Mouse (Mus musculus): ENCODE measurements around the gene Galk2. TPM values are rescaled to one million over a fixed set of nuclear protein-coding genes. Genes with fewer than 3 reads are reported as not detected.

Galk2 gene
- total RNA-seq (2014; rRNA removed): 28.5 and 39.4 TPM in 2 replicates
- polyA plus RNA-seq (2015; fragmentation: Nextera tagmentation; extraction: Ambion mirVana): 23.7 and 27.8 TPM in 2 replicates

GRCm38 (mm10) chr2:125858521-125859280 is at the start of gene Galk2, which contains the start of gene Cops2:
Galk2 (plus strand) TSS chr2:125859109.
Cops2 (minus strand) TSS chr2:125859139.
- TF ChIP-seq CTCF (IDR thresholded peaks at IDR 0.05; ENCODE audit: low read depth): no peak
- ATAC-seq (peak; percentile 100), DNase-seq (peak; percentile 97)
- WGBS: 1% methylated on average over 54 of the region's 54 CpGs
- Histone ChIP-seq H3K4me1 (ENCODE audit: insufficient read depth) (0 out of 2 replicates have a peak, but pooled peaks cover 3% of the 10 kb centered on the region), H3K4me2 (ENCODE audit: low read depth) (peak within 1 kb of the TSS; percentile 74), H3K36me3 (ENCODE audit: insufficient read depth) (no peaks in the 10 kb centered on the region), H3K27ac (ENCODE audit: low read depth, low read length) (peak within 1 kb of the TSS; percentile 91), H3K9me3 (ENCODE audit: low read length) (no peaks in the 10 kb centered on the region), H3K27me3 (ENCODE audit: insufficient read depth, low read length) (no peaks in the 10 kb centered on the region), H3K4me3 (ENCODE audit: low read depth, low read length) (peak within 1 kb of the TSS; percentile 97), H3K9ac (peak within 1 kb of the TSS; percentile 100)

DNA sequence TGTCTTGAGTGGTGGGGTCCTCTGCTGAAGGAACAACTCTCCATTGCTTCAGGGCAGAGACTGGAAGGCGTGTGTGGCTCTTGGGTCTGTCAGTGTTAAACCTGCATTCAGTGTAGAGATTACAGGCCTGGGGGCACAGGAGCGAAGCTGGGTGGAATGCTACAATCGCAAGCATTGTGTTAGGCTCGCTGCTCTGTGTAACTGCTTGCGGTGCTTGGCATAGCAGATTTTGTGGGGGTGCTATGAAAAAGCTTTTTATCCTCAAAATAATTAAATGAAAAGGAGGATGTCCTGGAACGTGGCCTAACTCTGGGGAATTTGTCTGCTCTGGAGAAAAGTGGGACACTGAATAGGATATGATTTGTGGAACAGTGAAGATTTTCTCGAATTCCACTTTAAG is 49.4 kb upstream of the Galk2 start:
- no peaks in the 10 kb centered on the region for H3K9me3 ChIP-seq (ENCODE audit: low read length)
- H3K9ac ChIP-seq: no peak overlapping the region
- no peak for TF ChIP-seq CTCF (IDR thresholded peaks at IDR 0.05; ENCODE audit: low read depth)
- no peak overlapping the region for H3K27ac ChIP-seq (ENCODE audit: low read depth, low read length)
- no peaks in the 10 kb centered on the region for H3K4me1 ChIP-seq (ENCODE audit: insufficient read depth)
- no peak overlapping the region for H3K4me3 ChIP-seq (ENCODE audit: low read depth, low read length)
- H3K4me2 ChIP-seq (ENCODE audit: low read depth): no peak overlapping the region
- no peaks in the 10 kb centered on the region for H3K36me3 ChIP-seq (ENCODE audit: insufficient read depth)
- WGBS: 42% methylated on average over 7 of the region's 7 CpGs
- no peaks in the 10 kb centered on the region for H3K27me3 ChIP-seq (ENCODE audit: insufficient read depth, low read length)
- ATAC-seq: no peak
- DNase-seq: no peak

DNA sequence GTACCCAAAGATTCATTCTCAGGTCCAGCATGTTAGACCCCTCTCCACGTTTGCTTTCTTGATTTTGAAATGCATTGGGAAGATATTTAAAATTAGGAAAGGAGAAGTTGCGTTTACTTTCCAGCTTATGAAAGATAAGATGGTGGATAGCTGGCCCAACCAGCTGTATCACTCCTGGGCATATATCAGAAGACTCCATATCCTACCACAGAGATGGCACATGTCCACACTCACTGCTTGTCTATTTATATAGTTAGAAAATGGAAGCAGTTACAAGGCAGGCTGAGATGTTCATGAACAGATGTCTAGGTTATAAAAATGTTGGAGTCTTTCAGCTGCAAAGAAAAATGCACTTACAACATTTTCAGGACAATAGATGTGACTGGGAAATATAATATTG is 47.6 kb upstream of the Galk2 start:
- no peak overlapping the region for H3K4me2 ChIP-seq (ENCODE audit: low read depth)
- H3K36me3 ChIP-seq (ENCODE audit: insufficient read depth): no peaks in the 10 kb centered on the region
- no peak overlapping the region for H3K27ac ChIP-seq (ENCODE audit: low read depth, low read length)
- H3K27me3 ChIP-seq (ENCODE audit: insufficient read depth, low read length): no peaks in the 10 kb centered on the region
- WGBS: 89% methylated on average over 2 of the region's 2 CpGs
- no peak overlapping the region for H3K9ac ChIP-seq
- ATAC-seq (no peak), DNase-seq (no peak)
- H3K4me3 ChIP-seq (ENCODE audit: low read depth, low read length): no peak overlapping the region
- H3K9me3 ChIP-seq (ENCODE audit: low read length): no peaks in the 10 kb centered on the region
- no peaks in the 10 kb centered on the region for H3K4me1 ChIP-seq (ENCODE audit: insufficient read depth)
- TF ChIP-seq CTCF (IDR thresholded peaks at IDR 0.05; ENCODE audit: low read depth): no peak

DNA sequence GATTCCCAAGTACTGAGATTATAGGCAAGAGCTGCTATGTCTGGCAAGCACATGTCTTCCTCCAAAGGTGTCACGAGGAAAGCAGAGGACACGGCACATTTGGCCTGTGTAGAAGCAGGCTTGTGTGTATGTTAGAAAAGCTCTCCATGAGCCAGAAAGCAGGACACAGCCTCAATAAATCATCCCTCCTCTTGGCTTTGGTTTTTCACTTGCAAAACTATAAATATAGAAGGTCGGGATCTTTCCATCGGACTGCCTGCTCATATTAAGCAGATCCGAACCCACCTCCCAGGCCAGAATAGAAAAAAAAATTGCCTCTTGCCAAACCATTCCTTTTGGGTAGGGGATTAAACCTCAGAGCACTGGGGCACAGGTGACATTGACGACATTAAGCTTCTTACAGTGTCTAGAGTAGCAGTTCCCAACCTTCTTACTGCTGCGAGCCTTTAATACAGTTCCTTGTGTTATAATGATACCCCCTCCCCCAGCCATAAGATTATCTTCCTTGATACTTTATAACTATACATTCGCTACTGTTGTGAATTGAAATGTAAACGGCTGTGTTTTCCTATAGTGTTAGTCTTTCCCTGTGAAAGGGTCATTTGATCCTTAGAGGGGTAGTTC is 44.8 kb upstream of the Galk2 start:
- 77% methylated on average over 9 of the region's 9 CpGs for WGBS
- no peak overlapping the region for H3K27ac ChIP-seq (ENCODE audit: low read depth, low read length)
- no peak overlapping the region for H3K4me2 ChIP-seq (ENCODE audit: low read depth)
- no peaks in the 10 kb centered on the region for H3K36me3 ChIP-seq (ENCODE audit: insufficient read depth)
- H3K9me3 ChIP-seq (ENCODE audit: low read length): no peaks in the 10 kb centered on the region
- no peaks in the 10 kb centered on the region for H3K27me3 ChIP-seq (ENCODE audit: insufficient read depth, low read length)
- H3K4me1 ChIP-seq (ENCODE audit: insufficient read depth): no peaks in the 10 kb centered on the region
- no peak for ATAC-seq
- TF ChIP-seq CTCF (IDR thresholded peaks at IDR 0.05; ENCODE audit: low read depth): no peak
- no peak for DNase-seq
- no peak overlapping the region for H3K9ac ChIP-seq
- H3K4me3 ChIP-seq (ENCODE audit: low read depth, low read length): no peak overlapping the region

DNA sequence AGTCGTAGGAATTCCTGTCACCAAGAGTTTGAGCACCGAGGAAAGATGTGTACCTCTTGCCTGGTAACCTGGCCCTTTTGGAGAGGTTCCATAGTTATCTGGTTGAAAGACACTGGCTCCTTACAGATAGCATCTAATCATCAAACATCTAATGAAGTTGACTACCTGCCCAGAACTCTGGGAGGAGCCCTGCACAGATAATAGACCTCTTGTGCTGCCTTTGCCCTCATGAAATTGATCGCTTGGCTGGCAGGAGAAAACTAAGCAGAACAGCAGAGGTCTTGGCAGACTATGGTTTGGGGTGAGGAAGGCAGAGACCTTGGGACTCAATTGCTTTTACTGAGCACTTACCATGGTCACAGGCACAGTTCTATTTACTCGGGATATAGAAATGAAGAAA is 38.5 kb upstream of the Galk2 start:
- Histone ChIP-seq H3K4me3 (ENCODE audit: low read depth, low read length) (no peak overlapping the region), H3K27ac (ENCODE audit: low read depth, low read length) (no peak overlapping the region), H3K27me3 (ENCODE audit: insufficient read depth, low read length) (no peaks in the 10 kb centered on the region), H3K9ac (no peak overlapping the region), H3K4me2 (ENCODE audit: low read depth) (no peak overlapping the region), H3K4me1 (ENCODE audit: insufficient read depth) (no peaks in the 10 kb centered on the region), H3K36me3 (ENCODE audit: insufficient read depth) (no peaks in the 10 kb centered on the region), H3K9me3 (ENCODE audit: low read length) (no peaks in the 10 kb centered on the region)
- DNase-seq (no peak), ATAC-seq (no peak)
- no peak for TF ChIP-seq CTCF (IDR thresholded peaks at IDR 0.05; ENCODE audit: low read depth)
- WGBS: 86% methylated on average over 4 of the region's 4 CpGs

- H3K9me3 ChIP-seq (ENCODE audit: low read length): no peaks in the 10 kb centered on the region
- peaks cover 6% of the 10 kb centered on the region; the same call in 1 of the 2 replicates for H3K36me3 ChIP-seq (ENCODE audit: insufficient read depth)
- no peaks in the 10 kb centered on the region for H3K27me3 ChIP-seq (ENCODE audit: insufficient read depth, low read length)
- DNase-seq: no peak
- H3K4me3 ChIP-seq (ENCODE audit: low read depth, low read length): no peak overlapping the region
- no peak for ATAC-seq
- H3K27ac ChIP-seq (ENCODE audit: low read depth, low read length): no peak overlapping the region
- no peaks in the 10 kb centered on the region for H3K4me1 ChIP-seq (ENCODE audit: insufficient read depth)
- no peak overlapping the region for H3K9ac ChIP-seq
- no peak overlapping the region for H3K4me2 ChIP-seq (ENCODE audit: low read depth)
- 26% methylated on average over 4 of the region's 4 CpGs for WGBS
- TF ChIP-seq CTCF (IDR thresholded peaks at IDR 0.05; ENCODE audit: low read depth): no peak
Observed at GRCm38 (mm10) chr2:125826201-125826600, 32.7 kb upstream of the Galk2 start.

DNA sequence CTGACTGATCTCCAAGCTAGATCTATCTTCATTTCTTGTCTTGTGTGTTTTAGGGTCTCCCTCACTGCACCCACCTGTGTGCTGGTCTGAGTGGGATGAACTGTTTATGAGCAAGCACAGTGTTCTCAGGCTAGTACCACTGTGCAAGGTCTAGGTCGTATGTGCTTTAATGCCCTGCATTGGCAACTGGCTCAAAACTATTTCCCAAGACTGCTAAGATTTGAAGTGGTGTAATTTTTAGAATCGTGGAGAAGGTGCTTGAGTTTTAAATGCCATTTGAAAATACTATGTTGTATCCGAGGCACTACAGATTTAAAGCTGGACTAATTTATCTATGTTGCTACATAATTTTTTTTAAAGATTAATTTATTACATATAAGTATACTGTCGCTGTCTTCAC is 31.0 kb upstream of the Galk2 start:
- Histone ChIP-seq H3K4me3 (ENCODE audit: low read depth, low read length) (no peak overlapping the region), H3K4me2 (ENCODE audit: low read depth) (no peak overlapping the region), H3K27ac (ENCODE audit: low read depth, low read length) (no peak overlapping the region), H3K9me3 (ENCODE audit: low read length) (no peaks in the 10 kb centered on the region), H3K36me3 (ENCODE audit: insufficient read depth) (peaks cover 17% of the 10 kb centered on the region; the same call in 1 of the 2 replicates), H3K9ac (no peak overlapping the region), H3K27me3 (ENCODE audit: insufficient read depth, low read length) (no peaks in the 10 kb centered on the region), H3K4me1 (ENCODE audit: insufficient read depth) (no peaks in the 10 kb centered on the region)
- WGBS: 87% methylated on average over 4 of the region's 4 CpGs
- ATAC-seq (no peak), DNase-seq (no peak)
- no peak for TF ChIP-seq CTCF (IDR thresholded peaks at IDR 0.05; ENCODE audit: low read depth)

Data from forebrain, postnatal 0 days (tissue).